Mouse (Mus musculus): Measurements from ENCODE around the gene Nodal.

- TF ChIP-seq CTCF (IDR thresholded peaks at IDR 0.05; ENCODE audit: low read depth, low read length) (no peak), POLR2A (IDR thresholded peaks at IDR 0.05; ENCODE audit: extremely low read depth, insufficient read depth, low read length) (no peak)
These were observed 11.3 kb downstream of the Nodal start for GRCm38 (mm10) chr10:61429043-61429442.

Data from liver, adult 2 months (tissue).